Mouse (Mus musculus) heart, postnatal 0 days (tissue): ENCODE results near the gene Nfrkb.

Experiments
- CTCF ChIP-seq: IDR thresholded peaks from 2 replicates; pipeline ENCODE4 v1.5.1; 2016; ENCODE audit warnings: antibody characterized with exemption, control low read depth, low read depth
- EP300 ChIP-seq: IDR thresholded peaks from 2 replicates; pipeline ENCODE4 v1.6.1; 2016; ENCODE audit warnings: antibody characterized with exemption, low read depth

DNA sequence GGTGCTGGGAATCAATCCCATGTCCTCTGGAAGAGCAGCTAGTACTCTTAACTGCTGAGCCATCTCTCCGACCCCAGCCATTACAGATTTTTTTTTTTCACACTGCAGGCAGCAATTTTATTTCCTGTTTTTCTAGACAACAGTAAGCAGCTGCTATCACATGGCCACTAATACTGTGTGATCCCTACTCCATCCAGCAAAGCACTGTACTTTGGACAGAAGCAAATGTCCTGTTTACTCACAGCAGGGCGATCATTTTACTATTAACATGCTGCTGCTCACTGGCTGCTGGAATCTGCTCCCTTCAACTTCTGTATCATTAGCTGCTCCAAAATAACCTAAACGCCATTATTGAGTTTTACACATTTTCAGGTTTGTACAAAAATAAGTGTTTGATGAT is 47.4 kb downstream of the Nfrkb start:
- TF ChIP-seq CTCF (no peak), EP300 (no peak)
